Mouse (Mus musculus) adrenal gland, postnatal 4 days (tissue): ENCODE data around the gene Cytip. TPM values are rescaled to one million over a fixed set of nuclear protein-coding genes. Genes with fewer than 3 reads are reported as not detected.
"Not testable (repeated sequence)": the region's sequence is repeated elsewhere in the genome, so short reads cannot be mapped to it uniquely, and the experiment has no call there.

Experiments used
- DNase-seq, 2 experiments: peaks; one replicate each; pipeline ENCODE4 v3.0.0; 2021 to 2022; ENCODE audit warnings: low spot score in 2 of 2, mixed read lengths in 2 of 2
- total RNA-seq, 2 experiments: library from RNA; stranded (reverse); gene quantifications; 2 replicates each; pipeline ENCODE4 v1.2.3; 2021

Gene Cytip
- total RNA-seq, 2 experiments from 2014 or later = 7.4 to 8.1 TPM

DNA sequence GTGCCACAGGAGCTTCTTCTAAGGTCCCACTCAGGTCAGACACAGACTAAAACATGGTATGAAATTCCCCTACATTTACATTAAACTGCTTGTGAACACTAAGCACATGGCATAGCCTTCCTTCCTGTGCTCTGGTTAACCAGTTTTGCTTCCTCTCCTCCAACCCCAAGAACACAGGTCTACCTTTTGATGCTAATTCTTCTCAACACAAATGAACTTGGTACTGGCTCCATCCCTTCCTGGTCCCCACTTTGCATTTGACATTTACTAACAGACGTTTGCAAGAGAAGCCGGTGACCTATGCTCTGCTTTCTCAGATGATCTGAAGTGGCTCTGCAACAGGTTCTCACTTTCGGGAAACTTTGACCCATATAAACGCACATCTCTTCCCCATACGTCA lies 65.4 kb downstream of the Cytip start:
- DNase-seq = no peak

DNA sequence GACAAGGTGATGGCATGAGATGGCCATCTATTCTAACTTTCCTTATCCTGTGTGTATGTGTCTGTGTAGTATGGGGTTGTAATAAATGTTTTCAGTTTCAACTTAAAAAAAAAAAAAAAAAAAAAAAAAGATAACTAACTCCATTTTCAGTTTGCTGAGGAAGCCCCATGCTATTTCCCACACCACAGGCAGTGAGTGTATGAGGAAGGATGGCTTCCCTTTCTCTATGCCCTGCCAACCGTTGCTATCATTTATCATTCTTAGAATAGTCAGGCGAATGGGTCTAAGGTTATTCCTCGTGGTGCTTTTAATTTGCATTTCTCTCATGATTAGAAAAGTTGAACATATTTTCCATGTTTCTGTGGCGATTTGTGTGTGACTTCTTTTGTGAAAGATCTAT lies 84.2 kb downstream of the Cytip start:
- no peak for DNase-seq

DNA sequence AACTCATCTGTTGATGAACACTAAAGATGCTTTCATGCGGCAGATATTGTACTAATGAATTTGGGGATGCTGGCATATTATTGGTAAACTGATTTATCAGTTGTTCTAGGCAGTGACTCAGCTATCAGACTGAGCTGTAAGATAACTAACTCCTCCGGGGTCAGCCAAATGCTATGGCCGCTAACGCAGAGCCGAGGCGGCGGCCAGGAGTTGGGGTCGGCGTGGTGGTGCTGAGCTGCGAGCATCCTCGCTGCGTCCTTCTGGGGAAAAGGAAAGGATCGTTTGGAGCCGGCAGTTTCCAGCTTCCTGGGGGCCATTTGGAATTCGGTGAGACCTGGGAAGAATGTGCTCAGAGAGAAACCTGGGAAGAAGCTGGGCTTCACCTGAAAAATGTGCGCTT lies 87.4 kb downstream of the Cytip start:
- DNase-seq = not testable (repeated sequence)

DNA sequence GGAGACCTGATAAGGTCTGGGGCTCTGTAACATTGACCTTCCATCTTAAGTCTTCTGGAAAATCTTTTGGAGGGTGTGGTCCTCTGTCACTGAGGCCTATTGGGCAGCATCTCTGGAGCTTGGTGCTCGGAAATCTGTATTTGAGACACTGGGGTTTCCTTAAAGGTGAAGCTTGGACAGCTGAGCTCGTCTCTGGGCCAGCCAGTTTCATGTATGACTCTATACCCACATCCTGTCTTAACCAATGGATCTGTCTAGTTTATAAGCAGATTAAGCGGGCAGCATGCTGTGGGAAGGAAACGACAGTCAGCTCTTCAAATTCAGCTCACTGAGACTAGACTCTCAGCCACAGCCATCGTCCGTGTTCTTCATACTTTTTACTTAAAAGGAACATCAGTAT lies 88.3 kb downstream of the Cytip start:
- DNase-seq = no peak

DNA sequence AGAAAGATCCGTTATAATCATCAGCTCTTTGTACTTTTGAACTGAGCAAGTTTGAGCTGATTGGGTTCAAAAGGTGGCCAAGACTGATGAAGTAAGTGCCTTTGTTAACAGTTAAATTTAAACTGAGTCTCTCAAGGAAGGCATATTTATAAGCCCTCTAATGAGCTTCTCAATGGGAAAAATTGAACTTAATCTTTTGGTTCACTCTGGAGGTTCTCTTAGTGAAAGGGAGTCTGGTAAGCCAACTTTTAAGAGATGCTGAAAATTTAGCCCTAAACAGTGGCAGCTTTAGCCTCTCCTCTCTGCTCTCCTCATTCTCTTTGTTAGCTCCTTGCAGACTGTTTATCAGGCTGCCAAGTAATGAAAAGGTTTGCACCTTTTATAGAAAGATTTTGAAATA lies 100.5 kb downstream of the Cytip start:
- no peak for DNase-seq

DNA sequence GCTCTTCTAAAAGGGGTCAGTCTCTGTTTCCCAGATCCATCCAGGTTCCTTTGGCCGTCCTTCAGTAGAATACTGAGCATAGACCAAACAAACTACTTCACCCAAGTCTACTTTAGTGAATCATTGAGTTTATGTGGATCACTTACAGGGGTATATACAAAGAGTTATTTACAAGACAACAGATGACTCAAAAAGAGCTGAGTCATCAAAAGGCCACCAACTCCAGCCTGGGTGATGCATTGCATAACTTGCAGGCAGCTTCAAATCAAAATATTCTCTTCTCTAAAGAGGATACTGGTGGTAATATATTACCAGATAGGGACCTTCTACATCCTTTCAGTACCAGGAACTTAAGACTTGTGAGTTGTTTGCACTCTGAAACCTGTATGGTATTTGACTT lies 108.9 kb downstream of the Cytip start:
- DNase-seq = no peak

DNA sequence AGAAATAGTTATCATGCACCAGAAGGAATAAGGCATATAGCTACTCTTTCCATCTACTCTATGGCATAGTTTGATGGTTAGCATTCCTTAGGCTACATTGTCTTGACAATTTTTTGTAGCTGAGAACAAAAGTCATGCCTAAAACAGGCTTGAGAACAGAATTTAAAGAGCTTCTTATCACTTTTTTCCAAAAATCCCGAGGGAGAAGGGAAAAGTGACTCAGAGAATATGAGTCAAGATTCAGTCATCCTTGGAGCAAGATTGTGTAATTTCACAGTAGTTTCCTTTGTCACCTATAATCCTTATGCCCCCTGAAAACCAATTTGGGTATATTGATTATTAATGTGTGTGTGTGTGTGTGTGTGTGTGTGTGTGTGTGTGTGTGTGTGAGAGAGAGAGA lies 115.5 kb downstream of the Cytip start:
- DNase-seq = no peak

Other genes starting within 250 kb of the Cytip start
- gene Galnt5, start 197.6 kb downstream of the Cytip start, total RNA-seq = under 1 TPM; 0.20 to 0.34 TPM
- gene Ermn, start 142.7 kb downstream of the Cytip start, total RNA-seq = not detected
- 10 to 100 TPM in 1 of 2 experiments, 1 to 10 TPM in 1; 9.3 to 11.3 TPM for gene Acvr1c, start 162.4 kb upstream of the Cytip start, total RNA-seq